Mouse (Mus musculus) heart, postnatal 0 days (tissue): ENCODE data around the gene 1700001O22Rik. TPM values are rescaled to one million over a fixed set of nuclear protein-coding genes. Genes with fewer than 3 reads are reported as not detected.

ENCODE experiments used
- ATAC-seq: fragments of 200-750 bp; cut with Nextera tagmentation; 2 replicates; pipeline ENCODE4 v1.8.0; 2017; ENCODE audit warnings: low read depth, moderate number of reproducible peaks, moderate library complexity; ENCODE audit not compliant: insufficient read depth
- DNase-seq: peaks from one replicate; pipeline ENCODE4 v3.0.0-alpha.2; 2016; ENCODE audit warnings: low spot score
- H3K27ac ChIP-seq: fragments of 300-500 bp; sonication (generic); 2 replicates; pipeline ENCODE4 v1.5.1; 2014; ENCODE audit warnings: low read depth, mild to moderate bottlenecking
- H3K27me3 ChIP-seq: fragments of 300-500 bp; sonication (generic); 2 replicates; pipeline ENCODE4 v1.6.1; 2014; ENCODE audit warnings: low read length, mixed read lengths; ENCODE audit not compliant: control insufficient read depth, insufficient read depth
- H3K36me3 ChIP-seq: fragments of 300-500 bp; sonication (generic); replicated peaks from 2 replicates; pipeline ENCODE4 v1.6.1; 2014; ENCODE audit warnings: low read length, mixed read lengths; ENCODE audit not compliant: control insufficient read depth, insufficient read depth
- H3K4me1 ChIP-seq: fragments of 300-500 bp; sonication (generic); 2 replicates; pipeline ENCODE4 v1.6.1; 2014; ENCODE audit warnings: antibody characterized with exemption; ENCODE audit not compliant: control insufficient read depth, insufficient read depth
- H3K4me2 ChIP-seq: fragments of 300-500 bp; sonication (generic); 2 replicates; pipeline ENCODE4 v1.6.1; 2014; ENCODE audit warnings: low read depth, mild to moderate bottlenecking, low read length, moderate library complexity
- H3K4me3 ChIP-seq: fragments of 300-500 bp; sonication (generic); 2 replicates; pipeline ENCODE4 v1.5.1; 2014; ENCODE audit warnings: low read depth, low read length
- H3K9ac ChIP-seq: fragments of 300-500 bp; sonication (generic); replicated peaks from 2 replicates; pipeline ENCODE4 v1.6.1; 2014; ENCODE audit warnings: low read depth, low read length, mixed read lengths
- H3K9me3 ChIP-seq: fragments of 300-500 bp; sonication (generic); replicated peaks from 2 replicates; pipeline ENCODE4 v1.6.1; 2016; ENCODE audit warnings: low read length; ENCODE audit not compliant: control insufficient read depth
- CTCF ChIP-seq: IDR thresholded peaks from 2 replicates; pipeline ENCODE4 v1.5.1; 2016; ENCODE audit warnings: antibody characterized with exemption, control low read depth, low read depth
- EP300 ChIP-seq: IDR thresholded peaks from 2 replicates; pipeline ENCODE4 v1.6.1; 2016; ENCODE audit warnings: antibody characterized with exemption, low read depth
- WGBS: fragments of 180-500 bp; shearing (Covaris S2); extraction: QIAGEN DNeasy Blood & Tissue Kit; methylation state at CpG from one replicate; pipeline ENCODE4 v1.1.7; 2014; 5-methylcytosine and 5-hydroxymethylcytosine counted together
- polyA plus RNA-seq: library from polyadenylated mRNA; unstranded; fragments of >200 nt; fragmentation: Nextera tagmentation; extraction: Ambion mirVana; gene quantifications from 2 replicates; pipeline ENCODE4 v1.2.1, GENCODE M21; 2015
- total RNA-seq: library from RNA; depleted of rRNA; stranded (reverse); fragments of >200 nt; gene quantifications from 2 replicates; pipeline ENCODE4 v1.2.3, GENCODE M21; 2014; ENCODE audit warnings: low replicate concordance

1700001O22Rik gene
- total and polyA plus RNA-seq, 2 experiments from 2014 or later = 1.5 to 1.9 TPM

DNA sequence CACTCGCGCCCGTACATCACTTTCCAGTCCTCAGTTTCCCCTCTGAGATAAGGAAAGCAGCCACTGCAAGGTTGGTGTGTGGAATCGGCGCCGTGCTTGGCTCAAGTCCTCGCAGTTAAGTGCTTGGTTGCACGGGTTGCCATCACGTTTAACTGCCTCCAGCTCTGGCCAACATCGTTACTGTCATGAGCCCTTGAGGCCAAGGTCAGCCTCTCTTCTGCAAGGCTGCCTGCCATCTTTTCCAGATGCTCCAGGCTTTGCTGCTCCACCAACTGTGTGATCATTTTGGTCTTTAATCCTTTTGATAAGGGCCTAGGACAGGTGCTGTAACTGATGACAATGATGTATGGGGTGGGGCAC lies 4.8 kb upstream of the 1700001O22Rik start:
- no peaks in the 10 kb centered on the region for H3K9me3 ChIP-seq
- peaks cover 9% of the 10 kb centered on the region for H3K4me1 ChIP-seq
- 2% methylated on average over 10 of the region's 10 CpGs for WGBS
- ATAC-seq (peak; percentile 6; the same call in 1 of the 2 replicates), DNase-seq (peak; percentile 16)
- peak overlapping the region; percentile 88 for H3K27ac ChIP-seq
- peaks cover 13% of the 10 kb centered on the region; the same call in 1 of the 2 replicates for H3K36me3 ChIP-seq
- peak overlapping the region; percentile 58 for H3K4me3 ChIP-seq
- no peaks in the 10 kb centered on the region for H3K27me3 ChIP-seq
- TF ChIP-seq EP300 (peak; percentile 32; the same call in 1 of the 2 replicates), CTCF (no peak)
- H3K9ac ChIP-seq = peak overlapping the region; percentile 61
- H3K4me2 ChIP-seq = peak overlapping the region; percentile 88

DNA sequence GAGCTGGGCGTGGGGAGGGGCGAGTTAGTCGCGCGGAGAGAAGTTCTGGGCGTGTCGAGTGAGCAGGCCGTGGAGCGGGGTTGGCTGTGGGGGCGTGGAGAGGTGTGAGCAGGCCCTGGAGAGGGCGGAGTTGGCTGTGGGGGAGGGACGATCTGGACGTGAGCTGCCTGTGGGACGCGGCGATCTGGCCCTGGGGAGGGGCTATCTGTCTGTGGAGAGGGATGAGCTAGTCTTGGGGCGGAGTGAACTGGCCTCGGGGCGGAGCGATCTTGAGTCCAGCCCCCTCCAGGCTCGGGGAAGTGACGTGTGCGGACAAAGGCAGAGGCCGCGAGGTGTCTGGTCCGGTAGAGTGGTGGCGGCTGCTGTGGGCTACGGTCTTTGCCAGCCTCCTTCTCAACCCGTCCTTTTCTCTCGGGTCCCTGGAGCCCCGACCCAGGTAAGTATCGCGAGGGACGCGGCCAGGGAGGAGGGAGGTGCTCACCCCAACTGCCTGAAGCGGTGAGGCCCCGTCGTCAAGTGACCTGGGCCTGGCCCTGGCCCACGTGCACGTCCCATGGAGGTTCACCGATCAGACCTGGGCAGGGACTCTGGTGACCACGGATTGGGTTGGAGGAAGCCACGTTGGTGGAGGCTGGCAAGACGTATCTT lies 4.3 kb upstream of the 1700001O22Rik start, which contains the start of gene Ntmt1:
Gene Ntmt1, plus strand, starts transcription at position 179 of the 648 bp plus-strand sequence.
- Histone ChIP-seq H3K9me3 (no peaks in the 10 kb centered on the region), H3K4me2 (peak within 1 kb of the TSS; percentile 88), H3K36me3 (0 out of 2 replicates have a peak, but pooled peaks cover 8% of the 10 kb centered on the region), H3K4me1 (peaks cover 9% of the 10 kb centered on the region), H3K27ac (peak within 1 kb of the TSS; percentile 88), H3K9ac (peak within 1 kb of the TSS; percentile 61), H3K27me3 (no peaks in the 10 kb centered on the region), H3K4me3 (peak within 1 kb of the TSS; percentile 58)
- WGBS = under 1% methylated on average over 40 of the region's 44 CpGs
- ATAC-seq = peak; percentile 97
- TF ChIP-seq CTCF (no peak), EP300 (0 out of 2 replicates have a peak, but pooled peaks have one; percentile 54)
- DNase-seq = peak; percentile 99

DNA sequence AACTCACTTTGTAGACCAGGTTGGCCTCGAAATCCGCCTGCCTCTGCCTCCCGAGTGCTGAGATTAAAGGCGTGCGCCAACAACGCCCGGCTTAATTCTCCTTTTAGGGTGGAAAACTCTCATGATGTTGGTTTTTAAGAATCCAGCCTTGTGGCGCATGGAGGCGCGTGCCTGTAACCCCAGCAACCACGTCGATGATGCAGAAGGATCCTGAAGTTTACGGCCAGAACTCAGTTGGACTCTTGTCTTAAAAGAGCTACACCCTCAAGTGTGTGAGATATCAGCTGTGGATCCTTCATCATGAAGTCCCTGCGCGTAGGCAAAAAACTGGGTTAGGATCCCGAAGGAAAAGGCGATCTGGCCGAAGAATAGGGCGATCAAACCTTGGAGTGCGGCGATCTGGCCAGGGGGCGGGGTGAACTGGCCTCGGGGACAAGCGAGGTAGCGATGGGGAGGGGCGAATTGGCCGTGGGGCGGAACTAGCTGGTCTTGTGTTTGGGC lies 3.7 kb upstream of the 1700001O22Rik start:
- H3K27ac ChIP-seq = peak overlapping the region; percentile 52
- 0 out of 2 replicates have a peak, but pooled peaks cover under 1% of the 10 kb centered on the region for H3K27me3 ChIP-seq
- ATAC-seq = no peak
- H3K9ac ChIP-seq = peak overlapping the region; percentile 48
- H3K4me1 ChIP-seq = peaks cover 9% of the 10 kb centered on the region
- peak overlapping the region; percentile 88 for H3K4me2 ChIP-seq
- DNase-seq = no peak
- H3K9me3 ChIP-seq = no peaks in the 10 kb centered on the region
- H3K4me3 ChIP-seq = peak overlapping the region; percentile 58
- 8% methylated on average over 28 of the region's 28 CpGs for WGBS
- H3K36me3 ChIP-seq = 0 out of 2 replicates have a peak, but pooled peaks cover 3% of the 10 kb centered on the region
- TF ChIP-seq EP300 (no peak), CTCF (no peak)

DNA sequence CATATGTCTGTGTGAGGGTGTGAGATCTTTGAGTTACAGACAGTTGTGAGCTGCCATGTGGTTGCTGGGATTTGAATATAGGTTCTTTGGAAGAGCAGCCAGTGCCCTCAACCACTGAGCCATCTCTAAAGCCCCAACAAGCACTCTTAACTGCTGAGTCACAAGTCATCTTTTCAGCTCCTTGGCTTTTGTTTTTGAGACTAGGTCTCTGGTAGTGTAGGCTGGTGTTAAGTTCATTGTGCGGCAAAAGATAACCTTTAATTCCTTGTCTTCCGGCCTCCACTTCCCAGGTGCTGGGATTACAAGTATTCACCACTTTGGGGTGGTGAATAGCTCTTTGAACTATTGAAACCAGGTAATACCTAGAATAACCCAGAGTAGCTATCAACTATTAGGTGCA lies 2.5 kb upstream of the 1700001O22Rik start:
- no peaks in the 10 kb centered on the region for H3K9me3 ChIP-seq
- no peak overlapping the region for H3K27ac ChIP-seq
- H3K4me3 ChIP-seq = no peak overlapping the region
- ATAC-seq = no peak
- WGBS = 81% methylated on average over 2 of the region's 2 CpGs
- no peak for DNase-seq
- H3K36me3 ChIP-seq = no peaks in the 10 kb centered on the region
- H3K4me2 ChIP-seq = no peak overlapping the region
- H3K4me1 ChIP-seq = peaks cover 18% of the 10 kb centered on the region
- TF ChIP-seq EP300 (no peak), CTCF (no peak)
- no peak overlapping the region for H3K9ac ChIP-seq
- 0 out of 2 replicates have a peak, but pooled peaks cover 5% of the 10 kb centered on the region for H3K27me3 ChIP-seq

DNA sequence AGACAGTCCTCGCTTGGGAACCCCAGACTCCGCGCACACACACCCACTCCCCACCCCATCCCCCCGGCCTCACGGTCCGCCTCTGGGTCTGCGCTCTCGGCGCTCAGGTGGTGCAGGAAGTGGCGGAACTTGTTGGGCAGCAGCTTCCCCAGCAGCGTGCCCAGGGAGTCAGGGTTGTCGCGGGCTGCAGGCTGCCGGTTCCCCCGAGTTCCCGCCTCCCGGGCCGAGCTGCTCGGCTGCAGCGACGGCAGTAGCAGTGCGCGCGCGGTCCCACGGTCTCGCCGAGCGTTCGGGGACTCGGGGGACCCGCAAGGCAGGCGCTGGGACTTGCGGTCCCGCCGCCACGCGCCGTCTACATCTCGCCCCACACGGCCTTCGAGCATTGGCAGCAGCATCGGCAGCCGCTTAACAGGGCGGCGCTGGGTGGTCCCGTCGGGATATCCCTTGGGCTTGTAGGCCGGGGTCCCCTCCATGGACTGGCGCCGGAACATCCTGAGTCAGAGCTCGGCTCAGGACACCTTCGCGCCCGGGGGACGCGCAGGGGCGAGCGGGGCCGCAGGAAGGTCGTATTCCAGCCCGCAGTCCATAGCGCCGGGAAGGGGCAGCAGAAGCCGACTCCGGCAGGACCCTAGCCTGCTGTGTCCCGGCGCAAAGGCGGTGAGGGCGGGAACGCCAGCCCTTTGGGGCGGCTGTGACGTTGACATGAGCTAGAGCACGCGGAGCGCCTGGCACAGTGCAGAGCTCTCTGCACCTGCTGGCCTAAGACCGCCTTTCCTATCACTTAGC lies 2.2 kb downstream of the 1700001O22Rik start:
- TF ChIP-seq EP300 (no peak), CTCF (no peak)
- H3K27me3 ChIP-seq = 0 out of 2 replicates have a peak, but pooled peaks cover 9% of the 10 kb centered on the region
- no peak for DNase-seq

More for the DNA sequence above, 2.2 kb downstream of the 1700001O22Rik start:
- WGBS = 2% methylated on average over 76 of the region's 77 CpGs
- H3K9me3 ChIP-seq = no peaks in the 10 kb centered on the region
- peak overlapping the region; percentile 51 for H3K9ac ChIP-seq
- H3K27ac ChIP-seq = no peak overlapping the region
- H3K4me3 ChIP-seq = peak overlapping the region; percentile 50
- H3K4me1 ChIP-seq = peaks cover 12% of the 10 kb centered on the region
- H3K36me3 ChIP-seq = no peaks in the 10 kb centered on the region
- peak; percentile 65 for ATAC-seq
- peak overlapping the region; percentile 88 for H3K4me2 ChIP-seq
